Mouse (Mus musculus) liver, postnatal 0 days (tissue): ENCODE results near the gene Tgfbr2.

Source experiments
- CTCF ChIP-seq: sonication (generic); IDR thresholded peaks from 2 replicates; pipeline ENCODE4 v1.5.1; 2016; ENCODE audit warnings: antibody characterized with exemption, low read depth
- EP300 ChIP-seq: IDR thresholded peaks from 2 replicates; pipeline ENCODE4 v1.6.1; 2016; ENCODE audit warnings: antibody characterized with exemption, low read depth, mild to moderate bottlenecking

GRCm38 (mm10) chr9:116220616-116221015, 45.5 kb upstream of the Tgfbr2 start:
- TF ChIP-seq CTCF (no peak), EP300 (no peak)
